Mouse (Mus musculus) liver, adult 2 months (tissue): Measurements from ENCODE around the gene Gm11238. TPM values are rescaled to one million over a fixed set of nuclear protein-coding genes. Genes with fewer than 3 reads are reported as not detected.
"Not testable (repeated sequence)": the region's sequence is repeated elsewhere in the genome, so short reads cannot be mapped to it uniquely, and the experiment has no call there.

Experiments used
- DNase-seq: peaks from one replicate; pipeline ENCODE4 v3.0.0-alpha.2; 2011; ENCODE audit warnings: low read depth, low spot score; ENCODE audit errors: extremely low read depth
- H3K27ac ChIP-seq: fragments of 200-500 bp; replicated peaks from 2 replicates; pipeline ENCODE4 v1.5.1; 2012; ENCODE audit warnings: low read depth, mild to moderate bottlenecking, control low read depth, inconsistent platforms, low read length; ENCODE audit not compliant: insufficient read depth
- H3K27me3 ChIP-seq: fragments of 200-500 bp; 2 replicates; pipeline ENCODE4 v1.6.1; 2012; ENCODE audit warnings: mild to moderate bottlenecking, moderate library complexity, low read length, inconsistent platforms; ENCODE audit not compliant: control insufficient read depth, insufficient read depth
- H3K36me3 ChIP-seq: fragments of 200-500 bp; 2 replicates; pipeline ENCODE4 v1.6.1; 2012; ENCODE audit warnings: low read length, inconsistent platforms; ENCODE audit not compliant: control insufficient read depth, insufficient read depth
- H3K4me1 ChIP-seq: fragments of 200-500 bp; 2 replicates; pipeline ENCODE4 v1.6.1; 2011; ENCODE audit warnings: low read length; ENCODE audit not compliant: control insufficient read depth, insufficient read depth
- H3K4me3 ChIP-seq: fragments of 200-500 bp; 2 replicates; pipeline ENCODE4 v1.5.1; 2011; ENCODE audit warnings: low read depth, mild to moderate bottlenecking, control low read depth, low read length, moderate library complexity; ENCODE audit not compliant: insufficient read depth
- H3K79me2 ChIP-seq: fragments of 200-500 bp; 2 replicates; pipeline ENCODE4 v1.6.1; 2012; ENCODE audit warnings: inconsistent platforms, mild to moderate bottlenecking, low read length, moderate library complexity; ENCODE audit not compliant: control insufficient read depth, insufficient read depth
- H3K9ac ChIP-seq: fragments of 200-500 bp; 2 replicates; pipeline ENCODE4 v1.6.1; 2012; ENCODE audit warnings: low read depth, mild to moderate bottlenecking, control low read depth, inconsistent platforms, low read length
- CTCF ChIP-seq: fragments of 200-500 bp; IDR thresholded peaks from 2 replicates; pipeline ENCODE4 v1.5.1; 2011; ENCODE audit warnings: low read depth, low read length, control low read depth
- POLR2A ChIP-seq: fragments of 200-500 bp; IDR thresholded peaks from 2 replicates; pipeline ENCODE4 v1.6.1; 2011; ENCODE audit warnings: low read length, control low read depth; ENCODE audit not compliant: insufficient read depth; ENCODE audit errors: extremely low read depth
- WGBS: fragments of 180-500 bp; shearing (Covaris S2); methylation state at CpG from one replicate; pipeline ENCODE4 v1.1.7; 2018; 5-methylcytosine and 5-hydroxymethylcytosine counted together
- polyA plus RNA-seq: library from polyadenylated mRNA; depleted of rRNA; stranded (reverse); fragments of >200 nt; gene quantifications from 2 replicates; pipeline ENCODE4 v1.2.3, GENCODE M21; 2012; rRNA removed
- total RNA-seq: library from RNA; depleted of rRNA; stranded (reverse); fragments of >200 nt; gene quantifications from 2 replicates; pipeline ENCODE4 v1.2.3, GENCODE M21; 2014; rRNA removed

Gene Gm11238
- total RNA-seq (not detected in 2 replicates), polyA plus RNA-seq (not detected in 2 replicates)

DNA sequence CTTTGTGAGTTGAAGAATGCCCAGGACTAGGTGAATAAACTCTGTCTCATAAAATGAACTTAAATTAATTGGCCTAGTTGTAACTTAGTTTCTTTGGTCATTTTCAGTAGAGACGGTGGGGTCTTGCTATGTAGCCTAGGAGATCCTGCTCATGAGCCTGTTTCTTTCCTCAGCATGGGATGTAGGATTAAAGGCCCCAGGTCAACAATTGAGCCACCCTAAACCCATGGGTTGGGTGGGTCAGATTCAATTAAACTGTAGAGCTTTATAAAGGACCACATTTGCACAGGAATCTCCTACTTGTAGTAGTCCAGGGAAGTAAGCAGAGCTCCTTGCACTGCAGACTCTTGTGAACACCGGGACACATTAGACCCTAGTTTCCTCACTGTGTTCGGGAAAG is at the start of gene Gm11238:
TSS of gene Gm11238 (plus strand) at position 301 of the 400 bp plus-strand sequence.
- H3K36me3 ChIP-seq, DNase-seq: not testable (repeated sequence)
- no CpG with 5 or more reads among the region's 3 CpGs for WGBS

DNA sequence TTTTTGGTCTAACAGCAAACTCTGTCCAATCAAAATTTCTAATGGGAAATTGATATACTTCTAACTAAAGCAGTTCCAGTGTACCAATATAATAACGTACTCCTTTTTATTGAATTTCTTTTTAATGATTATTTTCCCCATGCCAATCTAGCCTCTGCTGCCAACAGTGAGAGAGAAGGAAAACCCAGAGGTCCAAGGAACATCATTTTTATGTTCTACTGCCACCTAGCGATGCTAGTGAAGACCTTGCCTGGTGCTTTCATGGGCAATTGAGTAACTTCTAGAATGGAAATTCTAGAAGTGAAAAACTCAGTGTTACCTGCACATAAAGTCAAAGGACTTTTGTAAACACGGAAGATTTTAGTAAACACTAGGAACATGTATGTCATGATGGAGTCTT is 8.4 kb upstream of the Gm11238 start:
- H3K27me3 ChIP-seq = no peaks in the 10 kb centered on the region
- H3K79me2 ChIP-seq = no peaks in the 10 kb centered on the region
- WGBS = 5% methylated on average over 3 of the region's 3 CpGs

More for the DNA sequence above, at the start of gene Gm11238:
- H3K4me3 ChIP-seq, H3K4me1 ChIP-seq, H3K9ac ChIP-seq, H3K79me2 ChIP-seq, H3K27ac ChIP-seq, H3K27me3 ChIP-seq: not testable (repeated sequence)

DNA sequence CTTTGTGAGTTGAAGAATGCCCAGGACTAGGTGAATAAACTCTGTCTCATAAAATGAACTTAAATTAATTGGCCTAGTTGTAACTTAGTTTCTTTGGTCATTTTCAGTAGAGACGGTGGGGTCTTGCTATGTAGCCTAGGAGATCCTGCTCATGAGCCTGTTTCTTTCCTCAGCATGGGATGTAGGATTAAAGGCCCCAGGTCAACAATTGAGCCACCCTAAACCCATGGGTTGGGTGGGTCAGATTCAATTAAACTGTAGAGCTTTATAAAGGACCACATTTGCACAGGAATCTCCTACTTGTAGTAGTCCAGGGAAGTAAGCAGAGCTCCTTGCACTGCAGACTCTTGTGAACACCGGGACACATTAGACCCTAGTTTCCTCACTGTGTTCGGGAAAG is 15.0 kb downstream of the Gm11238 start, which contains the start of gene Gm11237:
TSS of gene Gm11237 (plus strand) at position 301 of the 400 bp plus-strand sequence.
- H3K4me1 ChIP-seq, H3K27ac ChIP-seq, DNase-seq, H3K9ac ChIP-seq, H3K79me2 ChIP-seq, H3K27me3 ChIP-seq, H3K36me3 ChIP-seq, H3K4me3 ChIP-seq: not testable (repeated sequence)
- no CpG with 5 or more reads among the region's 3 CpGs for WGBS

More for the DNA sequence above, 8.4 kb upstream of the Gm11238 start:
- Histone ChIP-seq H3K27ac (no peak overlapping the region), H3K4me3 (no peak overlapping the region), H3K9ac (no peak overlapping the region), H3K36me3 (no peaks in the 10 kb centered on the region), H3K4me1 (peaks cover 2% of the 10 kb centered on the region)
- TF ChIP-seq CTCF (peak; percentile 40), POLR2A (no peak)
- DNase-seq = peak; percentile 68

DNA sequence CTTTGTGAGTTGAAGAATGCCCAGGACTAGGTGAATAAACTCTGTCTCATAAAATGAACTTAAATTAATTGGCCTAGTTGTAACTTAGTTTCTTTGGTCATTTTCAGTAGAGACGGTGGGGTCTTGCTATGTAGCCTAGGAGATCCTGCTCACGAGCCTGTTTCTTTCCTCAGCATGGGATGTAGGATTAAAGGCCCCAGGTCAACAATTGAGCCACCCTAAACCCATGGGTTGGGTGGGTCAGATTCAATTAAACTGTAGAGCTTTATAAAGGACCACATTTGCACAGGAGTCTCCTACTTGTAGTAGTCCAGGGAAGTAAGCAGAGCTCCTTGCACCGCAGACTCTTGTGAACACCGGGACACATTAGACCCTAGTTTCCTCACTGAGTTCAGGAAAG is 30.1 kb downstream of the Gm11238 start, which contains the start of gene Gm11236:
TSS of gene Gm11236 (plus strand) at position 301 of the 400 bp plus-strand sequence.
- H3K4me1 ChIP-seq, H3K9ac ChIP-seq, H3K4me3 ChIP-seq, H3K79me2 ChIP-seq, H3K36me3 ChIP-seq, DNase-seq, H3K27ac ChIP-seq, H3K27me3 ChIP-seq: not testable (repeated sequence)
- no CpG with 5 or more reads among the region's 4 CpGs for WGBS

DNA sequence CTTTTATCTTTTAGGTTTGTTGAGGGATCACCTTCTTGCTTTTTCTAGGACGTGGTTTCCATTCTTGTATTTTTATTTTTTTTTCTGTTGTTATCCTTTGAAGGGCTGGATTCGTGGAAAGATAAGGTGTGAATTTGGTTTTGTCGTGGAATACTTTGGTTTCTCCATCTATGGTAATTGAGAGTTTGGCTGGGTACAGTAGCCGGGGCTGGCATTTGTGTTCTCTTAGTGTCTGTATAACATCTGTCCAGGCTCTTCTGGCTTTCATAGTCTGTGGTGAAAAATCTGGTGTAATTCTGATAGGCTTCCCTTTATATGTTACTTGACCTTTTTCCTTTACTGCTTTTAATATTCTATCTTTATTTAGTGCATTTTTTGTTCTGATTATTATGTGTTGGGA is 54.2 kb downstream of the Gm11238 start:
- H3K79me2 ChIP-seq, DNase-seq, H3K4me1 ChIP-seq, H3K4me3 ChIP-seq, H3K36me3 ChIP-seq, H3K27ac ChIP-seq, H3K27me3 ChIP-seq, H3K9ac ChIP-seq: not testable (repeated sequence)
- 77% methylated on average over 4 of the region's 4 CpGs for WGBS

DNA sequence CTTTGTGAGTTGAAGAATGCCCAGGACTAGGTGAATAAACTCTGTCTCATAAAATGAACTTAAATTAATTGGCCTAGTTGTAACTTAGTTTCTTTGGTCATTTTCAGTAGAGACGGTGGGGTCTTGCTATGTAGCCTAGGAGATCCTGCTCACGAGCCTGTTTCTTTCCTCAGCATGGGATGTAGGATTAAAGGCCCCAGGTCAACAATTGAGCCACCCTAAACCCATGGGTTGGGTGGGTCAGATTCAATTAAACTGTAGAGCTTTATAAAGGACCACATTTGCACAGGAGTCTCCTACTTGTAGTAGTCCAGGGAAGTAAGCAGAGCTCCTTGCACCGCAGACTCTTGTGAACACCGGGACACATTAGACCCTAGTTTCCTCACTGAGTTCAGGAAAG is 60.4 kb downstream of the Gm11238 start, which contains the start of gene Gm11239:
TSS of gene Gm11239 (plus strand) at position 301 of the 400 bp plus-strand sequence.
- not testable (repeated sequence) for H3K4me3 ChIP-seq, H3K27ac ChIP-seq, H3K27me3 ChIP-seq, H3K79me2 ChIP-seq, H3K9ac ChIP-seq, H3K36me3 ChIP-seq, DNase-seq, H3K4me1 ChIP-seq
- no CpG with 5 or more reads among the region's 4 CpGs for WGBS

DNA sequence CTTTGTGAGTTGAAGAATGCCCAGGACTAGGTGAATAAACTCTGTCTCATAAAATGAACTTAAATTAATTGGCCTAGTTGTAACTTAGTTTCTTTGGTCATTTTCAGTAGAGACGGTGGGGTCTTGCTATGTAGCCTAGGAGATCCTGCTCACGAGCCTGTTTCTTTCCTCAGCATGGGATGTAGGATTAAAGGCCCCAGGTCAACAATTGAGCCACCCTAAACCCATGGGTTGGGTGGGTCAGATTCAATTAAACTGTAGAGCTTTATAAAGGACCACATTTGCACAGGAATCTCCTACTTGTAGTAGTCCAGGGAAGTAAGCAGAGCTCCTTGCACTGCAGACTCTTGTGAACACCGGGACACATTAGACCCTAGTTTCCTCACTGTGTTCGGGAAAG is 75.5 kb downstream of the Gm11238 start, which contains the start of gene Gm428:
TSS of gene Gm428 (plus strand) at position 301 of the 400 bp plus-strand sequence.
- H3K9ac ChIP-seq, H3K79me2 ChIP-seq, H3K27me3 ChIP-seq, H3K4me3 ChIP-seq, H3K36me3 ChIP-seq, H3K27ac ChIP-seq, DNase-seq, H3K4me1 ChIP-seq: not testable (repeated sequence)
- 80% methylated on average over 1 of the region's 4 CpGs for WGBS

Other genes with a start within 250 kb of the Gm11238 start
- gene Gm11487, start 202.8 kb upstream of the Gm11238 start, total RNA-seq = not detected in 2 replicates
- gene Gm11487, start 202.8 kb upstream of the Gm11238 start, polyA plus RNA-seq = not detected in 2 replicates
- not detected in 2 replicates for gene Gm11237, start 15.1 kb downstream of the Gm11238 start, total RNA-seq
- gene Gm11237, start 15.1 kb downstream of the Gm11238 start, polyA plus RNA-seq = not detected in 2 replicates
- gene Gm11236, start 30.2 kb downstream of the Gm11238 start, total RNA-seq = not detected in 2 replicates
- gene Gm11236, start 30.2 kb downstream of the Gm11238 start, polyA plus RNA-seq = not detected in 2 replicates
- not detected in 2 replicates for gene Gm11239, start 60.5 kb downstream of the Gm11238 start, total RNA-seq
- not detected in 2 replicates for gene Gm11239, start 60.5 kb downstream of the Gm11238 start, polyA plus RNA-seq
- gene Gm428, start 75.6 kb downstream of the Gm11238 start, total RNA-seq = not detected in 2 replicates
- not detected in 2 replicates for gene Gm428, start 75.6 kb downstream of the Gm11238 start, polyA plus RNA-seq
- under 0.01 and 0.07 TPM in 2 replicates for gene Rasef, start 183.1 kb downstream of the Gm11238 start, total RNA-seq
- 0.04 TPM in 1 of 2 replicates, not detected in the other for gene Rasef, start 183.1 kb downstream of the Gm11238 start, polyA plus RNA-seq